Mouse (Mus musculus) ES-Bruce4 (cell line): ENCODE measurements around the gene Lmo7. TPM values are rescaled to one million over a fixed set of nuclear protein-coding genes. Genes with fewer than 3 reads are reported as not detected.

Source experiments
- H3K27ac ChIP-seq: 2 replicates; pipeline ENCODE4 v1.5.1; 2012; ENCODE audit warnings: low read length, inconsistent platforms; ENCODE audit not compliant: insufficient read depth
- H3K27me3 ChIP-seq: 2 replicates; pipeline ENCODE4 v1.6.1; 2012; ENCODE audit warnings: mild to moderate bottlenecking, low read length, inconsistent platforms; ENCODE audit not compliant: control insufficient read depth, poor library complexity, insufficient read depth, severe bottlenecking
- H3K36me3 ChIP-seq: 2 replicates; pipeline ENCODE4 v1.6.1; 2012; ENCODE audit warnings: inconsistent platforms, mild to moderate bottlenecking, low read length, moderate library complexity; ENCODE audit not compliant: control insufficient read depth, poor library complexity, insufficient read depth, severe bottlenecking
- H3K4me1 ChIP-seq: one replicate; pipeline ENCODE4 v1.8.1; 2011; ENCODE audit warnings: low read length; ENCODE audit not compliant: control insufficient read depth, insufficient read depth
- H3K4me3 ChIP-seq: 2 replicates; pipeline ENCODE4 v1.5.1; 2011; ENCODE audit warnings: low read depth, mild to moderate bottlenecking, low read length
- H3K9ac ChIP-seq: 2 replicates; pipeline ENCODE4 v1.6.1; 2012; ENCODE audit warnings: low read depth, mild to moderate bottlenecking, inconsistent platforms; ENCODE audit not compliant: poor library complexity, severe bottlenecking
- H3K9me3 ChIP-seq: replicated peaks from 2 replicates; pipeline ENCODE4 v1.6.1; 2012; ENCODE audit warnings: mild to moderate bottlenecking, low read length, inconsistent platforms; ENCODE audit not compliant: control insufficient read depth, poor library complexity, insufficient read depth, severe bottlenecking
- CTCF ChIP-seq: IDR thresholded peaks from one replicate; pipeline ENCODE4 v1.8.1; 2011; ENCODE audit warnings: low read depth, low read length
- EP300 ChIP-seq: IDR thresholded peaks from 2 replicates; pipeline ENCODE4 v1.6.1; 2011; ENCODE audit warnings: low read depth, low read length; ENCODE audit not compliant: insufficient read depth
- POLR2A ChIP-seq: IDR thresholded peaks from one replicate; pipeline ENCODE4 v1.8.1; 2011; ENCODE audit warnings: low read length; ENCODE audit not compliant: insufficient read depth
- polyA plus RNA-seq: library from polyadenylated mRNA; stranded (reverse); fragments of >200 nt; gene quantifications from 2 replicates; pipeline ENCODE4 v1.2.4, GENCODE M21; 2011; ENCODE audit warnings: low read depth; ENCODE audit not compliant: missing spikeins, insufficient read depth, insufficient read length

Lmo7 gene
- polyA plus RNA-seq, 1 experiment = 28.2 TPM

GRCm38 (mm10) chr14:101853207-101853606, 123.5 kb downstream of the Lmo7 start:
- Histone ChIP-seq H3K27me3 (no peaks in the 10 kb centered on the region), H3K4me1 (no peaks in the 10 kb centered on the region), H3K9me3 (no peaks in the 10 kb centered on the region), H3K36me3 (no peaks in the 10 kb centered on the region), H3K9ac (no peak overlapping the region), H3K27ac (no peak overlapping the region), H3K4me3 (no peak overlapping the region)
- TF ChIP-seq POLR2A (no peak), EP300 (no peak), CTCF (no peak)

GRCm38 (mm10) chr14:101853722-101854121, 124.0 kb downstream of the Lmo7 start:
- Histone ChIP-seq H3K9ac (no peak overlapping the region), H3K27me3 (no peaks in the 10 kb centered on the region), H3K36me3 (no peaks in the 10 kb centered on the region), H3K27ac (no peak overlapping the region), H3K4me3 (no peak overlapping the region), H3K9me3 (no peaks in the 10 kb centered on the region), H3K4me1 (no peaks in the 10 kb centered on the region)
- TF ChIP-seq CTCF (no peak), POLR2A (no peak), EP300 (no peak)

- H3K36me3 ChIP-seq = no peaks in the 10 kb centered on the region
- TF ChIP-seq POLR2A (no peak), CTCF (no peak), EP300 (no peak)
- H3K4me3 ChIP-seq = no peak overlapping the region
- H3K9me3 ChIP-seq = no peaks in the 10 kb centered on the region
- H3K27me3 ChIP-seq = no peaks in the 10 kb centered on the region
- no peak overlapping the region for H3K27ac ChIP-seq
- no peak overlapping the region for H3K9ac ChIP-seq
- no peaks in the 10 kb centered on the region for H3K4me1 ChIP-seq
Measured at GRCm38 (mm10) chr14:101854226-101854625, 124.5 kb downstream of the Lmo7 start.

GRCm38 (mm10) chr14:101859305-101859886, 129.6 kb downstream of the Lmo7 start:
- Histone ChIP-seq H3K4me1 (no peaks in the 10 kb centered on the region), H3K36me3 (no peaks in the 10 kb centered on the region), H3K4me3 (no peak overlapping the region), H3K27me3 (no peaks in the 10 kb centered on the region), H3K27ac (no peak overlapping the region), H3K9me3 (no peaks in the 10 kb centered on the region), H3K9ac (no peak overlapping the region)
- TF ChIP-seq CTCF (no peak), EP300 (no peak), POLR2A (no peak)

- Histone ChIP-seq H3K27me3 (no peaks in the 10 kb centered on the region), H3K4me1 (no peaks in the 10 kb centered on the region), H3K36me3 (no peaks in the 10 kb centered on the region), H3K27ac (no peak overlapping the region), H3K4me3 (no peak overlapping the region), H3K9ac (no peak overlapping the region), H3K9me3 (no peaks in the 10 kb centered on the region)
- no peak for TF ChIP-seq POLR2A
- no peak for TF ChIP-seq EP300
- TF ChIP-seq CTCF = no peak
Measured at GRCm38 (mm10) chr14:101862088-101862487, 132.3 kb downstream of the Lmo7 start.

GRCm38 (mm10) chr14:101867071-101867733, 137.4 kb downstream of the Lmo7 start:
- TF ChIP-seq POLR2A (no peak), CTCF (no peak), EP300 (no peak)
- Histone ChIP-seq H3K36me3 (no peaks in the 10 kb centered on the region), H3K4me1 (no peaks in the 10 kb centered on the region), H3K27ac (no peak overlapping the region), H3K9me3 (no peaks in the 10 kb centered on the region), H3K4me3 (no peak overlapping the region), H3K9ac (no peak overlapping the region), H3K27me3 (no peaks in the 10 kb centered on the region)
